11 mouse cellular contexts compared by ENCODE assay signal in the genomic region with DNA sequence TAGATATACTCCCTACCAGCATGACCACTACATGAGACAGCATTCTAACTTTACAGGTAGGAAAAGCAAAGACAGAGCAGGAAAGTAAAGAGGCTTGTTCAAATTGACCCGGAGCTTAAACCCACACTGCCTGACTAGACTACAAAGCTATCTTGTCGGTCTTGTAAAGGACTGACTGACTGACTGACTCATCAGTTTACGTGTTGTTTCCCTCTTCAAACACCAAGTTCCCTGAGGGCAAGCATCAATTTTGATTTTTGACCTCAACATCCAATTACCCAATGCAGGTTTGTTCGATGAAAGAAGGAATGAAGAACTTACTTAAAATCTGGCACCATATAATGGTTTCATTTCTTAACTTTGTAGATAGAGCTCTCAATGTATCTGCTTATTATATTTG. TPM values are rescaled to one million over a fixed set of nuclear protein-coding genes. Genes with fewer than 3 reads are reported as not detected.
DNase-seq lines count a peak whose midpoint lies in the region; ATAC-seq and TF ChIP-seq lines count a peak whose summit lies in the region.
"Had no signal": no experiment of that assay in that cellular context is flagged by ENCODE, and none has a peak within 500 bp of the region (broad histone marks: within the 10 kb centered on the region; RNA-seq: fewer than 3 reads in every experiment).

No protein-coding gene starts in this region.

- no peaks in the 10 kb centered on the region for H3K9me3 ChIP-seq in forebrain, embryonic 10.5 days
- H3K9me3 ChIP-seq in forebrain, embryonic 15.5 days: no peaks in the 10 kb centered on the region
- H3K9me3 ChIP-seq in hindbrain, postnatal 0 days (ENCODE audit: low read length): no peaks in the 10 kb centered on the region
- H3K9me3 ChIP-seq in hindbrain, embryonic 10.5 days: no peaks in the 10 kb centered on the region
- no peaks in the 10 kb centered on the region for H3K9me3 ChIP-seq in neural tube, embryonic 13.5 days
- H3K9me3 ChIP-seq: limb, embryonic 15.5 days had no signal

- no peak for ATAC-seq in forebrain, embryonic 15.5 days (replicated peaks)
- no peak for ATAC-seq in hindbrain, postnatal 0 days
- no peak for ATAC-seq in neural tube, embryonic 13.5 days (ENCODE audit: low read depth)
- ATAC-seq: intestine, postnatal 0 days had no signal

- no peak overlapping the region for H3K27ac ChIP-seq in forebrain, embryonic 10.5 days
- H3K27ac ChIP-seq in forebrain, embryonic 15.5 days (replicated peaks): no peak overlapping the region
- H3K27ac ChIP-seq in hindbrain, postnatal 0 days: no peak overlapping the region
- H3K27ac ChIP-seq in hindbrain, embryonic 10.5 days: no peak overlapping the region
- H3K27ac ChIP-seq in neural tube, embryonic 13.5 days (replicated peaks): no peak overlapping the region
- H3K27ac ChIP-seq: limb, embryonic 15.5 days had no signal

- no peak for DNase-seq in forebrain, embryonic 10.5 days (ENCODE audit: extremely low spot score, low spot score)
- DNase-seq in hindbrain, postnatal 0 days (ENCODE audit: low spot score): no peak
- no peak for DNase-seq in hindbrain, embryonic 10.5 days (ENCODE audit: low spot score)
- no peak for DNase-seq in neural tube, embryonic 10.5 days (ENCODE audit: extremely low spot score, low spot score)
- no peak for DNase-seq in cerebellum, postnatal 14 days
- no peak for DNase-seq in left cerebral cortex, postnatal 4 days

- H3K4me1 ChIP-seq in forebrain, embryonic 10.5 days: peaks cover 22% of the 10 kb centered on the region
- peaks cover 24% of the 10 kb centered on the region for H3K4me1 ChIP-seq in forebrain, embryonic 15.5 days
- peaks cover 4% of the 10 kb centered on the region; the same call in 1 of the 2 replicates for H3K4me1 ChIP-seq in hindbrain, postnatal 0 days (ENCODE audit: insufficient read depth, low read length)
- peaks cover 20% of the 10 kb centered on the region for H3K4me1 ChIP-seq in hindbrain, embryonic 10.5 days (replicated peaks)
- peaks cover 29% of the 10 kb centered on the region for H3K4me1 ChIP-seq in neural tube, embryonic 13.5 days (replicated peaks)

- 92% methylated on average over 4 of the region's 4 CpGs for WGBS in forebrain, embryonic 10.5 days
- 90% methylated on average over 4 of the region's 4 CpGs for WGBS in forebrain, embryonic 15.5 days
- 83% methylated on average over 4 of the region's 4 CpGs for WGBS in hindbrain, postnatal 0 days
- 82% methylated on average over 4 of the region's 4 CpGs for WGBS in hindbrain, embryonic 10.5 days
- WGBS in neural tube, embryonic 13.5 days: 84% methylated on average over 4 of the region's 4 CpGs

- H3K4me2 ChIP-seq in forebrain, embryonic 15.5 days (replicated peaks): no peak overlapping the region
- H3K4me2 ChIP-seq in hindbrain, postnatal 0 days (ENCODE audit: low read depth, low read length): peak overlapping the region; percentile 85
- H3K4me2 ChIP-seq in neural tube, embryonic 13.5 days: peak overlapping the region; percentile 13; the same call in 1 of the 2 replicates
- H3K4me2 ChIP-seq: limb, embryonic 15.5 days; midbrain, embryonic 11.5 days had no signal

- H3K27me3 ChIP-seq in forebrain, embryonic 10.5 days (ENCODE audit: poor library complexity, severe bottlenecking): no peaks in the 10 kb centered on the region
- H3K27me3 ChIP-seq in forebrain, embryonic 15.5 days: no peaks in the 10 kb centered on the region
- no peaks in the 10 kb centered on the region for H3K27me3 ChIP-seq in hindbrain, postnatal 0 days (ENCODE audit: insufficient read depth, low read length)
- no peaks in the 10 kb centered on the region for H3K27me3 ChIP-seq in hindbrain, embryonic 10.5 days (ENCODE audit: insufficient read depth, poor library complexity, severe bottlenecking)
- no peaks in the 10 kb centered on the region for H3K27me3 ChIP-seq in neural tube, embryonic 13.5 days
- H3K27me3 ChIP-seq: limb, embryonic 15.5 days had no signal

- peaks cover 25% of the 10 kb centered on the region for H3K36me3 ChIP-seq in forebrain, embryonic 10.5 days (replicated peaks)
- H3K36me3 ChIP-seq in forebrain, embryonic 15.5 days: no peaks in the 10 kb centered on the region
- no peaks in the 10 kb centered on the region for H3K36me3 ChIP-seq in hindbrain, postnatal 0 days (ENCODE audit: insufficient read depth, low read length)
- peaks cover 15% of the 10 kb centered on the region; the same call in 1 of the 2 replicates for H3K36me3 ChIP-seq in hindbrain, embryonic 10.5 days
- no peaks in the 10 kb centered on the region for H3K36me3 ChIP-seq in neural tube, embryonic 13.5 days
- H3K36me3 ChIP-seq: limb, embryonic 15.5 days had no signal

- H3K4me3 ChIP-seq in forebrain, embryonic 10.5 days: peak overlapping the region; percentile 96; the same call in 1 of the 2 replicates
- no peak overlapping the region for H3K4me3 ChIP-seq in forebrain, embryonic 15.5 days
- no peak overlapping the region; the same call in 1 of the 2 replicates for H3K4me3 ChIP-seq in hindbrain, postnatal 0 days (ENCODE audit: low read length)
- H3K4me3 ChIP-seq in hindbrain, embryonic 10.5 days: no peak overlapping the region
- no peak overlapping the region for H3K4me3 ChIP-seq in neural tube, embryonic 13.5 days
- H3K4me3 ChIP-seq: limb, embryonic 15.5 days had no signal

- no peak overlapping the region for H3K9ac ChIP-seq in forebrain, embryonic 15.5 days (replicated peaks)
- no peak overlapping the region for H3K9ac ChIP-seq in hindbrain, postnatal 0 days (replicated peaks; ENCODE audit: low read length)
- H3K9ac ChIP-seq in neural tube, embryonic 13.5 days: no peak overlapping the region
- H3K9ac ChIP-seq: limb, embryonic 15.5 days had no signal

- intact Hi-C loops in left cerebral cortex, postnatal 4 days (cut with DNase I): loop anchor here (10.0 kb wide), 1 partner anchor 293 kb away; a partner anchor contains a TSS

- no peak for TF ChIP-seq CTCF in hindbrain, postnatal 0 days (IDR thresholded peaks at IDR 0.05; ENCODE audit: low read depth)

RNA-seq across cellular contexts. Expression of a gene that starts 2.9 kb away (rescaled TPM):
- 56.1 and 56.9 TPM in 2 replicates for polyA plus RNA-seq in forebrain, embryonic 10.5 days (2016; fragmentation: Nextera tagmentation; extraction: Ambion mirVana)
- 71.0 and 74.1 TPM in 2 replicates for polyA plus RNA-seq in forebrain, embryonic 15.5 days (2015; fragmentation: Nextera tagmentation; extraction: Ambion mirVana)
- 20.0 and 20.9 TPM in 2 replicates for total RNA-seq in hindbrain, postnatal 0 days (2014; rRNA removed)
- 57.4 and 61.0 TPM in 2 replicates for polyA plus RNA-seq in hindbrain, postnatal 0 days (2015; fragmentation: Nextera tagmentation; extraction: Ambion mirVana)
- polyA plus RNA-seq in hindbrain, embryonic 10.5 days (2016; fragmentation: Nextera tagmentation; extraction: Ambion mirVana): 63.6 and 68.3 TPM in 2 replicates
- polyA plus RNA-seq in neural tube, embryonic 13.5 days (2015; fragmentation: Nextera tagmentation; extraction: Ambion mirVana): 50.1 and 63.0 TPM in 2 replicates
- 10 to 100 TPM; 44.0 to 44.3 TPM for total RNA-seq in left cerebral cortex, postnatal 4 days (2021)
